Comparison of ENCODE assay signal across 10 mouse cellular contexts in the genomic region with DNA sequence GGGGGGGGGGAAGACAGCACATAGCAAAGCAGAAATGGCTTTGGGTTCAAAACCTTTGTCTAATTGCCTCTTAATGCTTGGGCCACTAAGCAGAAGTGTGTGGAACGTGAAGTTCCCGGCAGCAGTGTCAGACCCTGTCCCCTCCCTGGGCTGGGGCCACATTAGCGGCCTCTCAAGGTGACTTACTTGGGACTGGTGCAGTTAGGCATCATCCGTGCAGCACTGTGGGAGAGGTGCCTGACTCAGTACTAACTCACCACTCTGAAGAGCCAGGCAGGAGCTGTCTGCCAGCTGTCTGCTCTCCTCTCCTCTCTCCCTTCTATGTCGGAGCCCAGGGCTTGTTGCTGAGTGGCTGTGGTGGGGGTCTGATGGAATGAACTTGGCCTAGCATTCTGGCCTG. TPM values are rescaled to one million over a fixed set of nuclear protein-coding genes. Genes with fewer than 3 reads are reported as not detected.
DNase-seq lines count a peak whose midpoint lies in the region; ATAC-seq and TF ChIP-seq lines count a peak whose summit lies in the region.
"Had no signal": no experiment of that assay in that cellular context is flagged by ENCODE, and none has a peak within 500 bp of the region (broad histone marks: within the 10 kb centered on the region; RNA-seq: fewer than 3 reads in every experiment).

No protein-coding gene starts in this region.

- H3K4me2 ChIP-seq in forebrain, embryonic 13.5 days: no peak overlapping the region
- H3K4me2 ChIP-seq in forebrain, embryonic 12.5 days: no peak overlapping the region
- no peak overlapping the region for H3K4me2 ChIP-seq in kidney, embryonic 15.5 days
- H3K4me2 ChIP-seq in heart, embryonic 13.5 days: peak overlapping the region; percentile 30

- no peak for TF ChIP-seq POLR2A in kidney, adult 2 months (IDR thresholded peaks at IDR 0.05; ENCODE audit: low read depth, low read length)

- H3K4me3 ChIP-seq in forebrain, embryonic 13.5 days: no peak overlapping the region
- H3K4me3 ChIP-seq in forebrain, embryonic 12.5 days (replicated peaks): no peak overlapping the region; the same call in 1 of the 2 replicates
- no peak overlapping the region for H3K4me3 ChIP-seq in kidney, adult 2 months (ENCODE audit: insufficient read depth, low read depth, low read length)
- H3K4me3 ChIP-seq in kidney, embryonic 15.5 days (replicated peaks): no peak overlapping the region
- H3K4me3 ChIP-seq in ES-E14 (ENCODE audit: insufficient read depth in 1 of 2, low read depth in 1 of 2, low read length in 2 of 2, poor library complexity in 1 of 2, severe bottlenecking in 1 of 2): no peak overlapping the region
- no peak overlapping the region for H3K4me3 ChIP-seq in heart, embryonic 13.5 days

- TF ChIP-seq CTCF in kidney, adult 2 months (conservative IDR thresholded peaks at IDR 0.05; ENCODE audit: insufficient read depth, insufficient read length, low read depth, low read length): no peak

- H3K27ac ChIP-seq in forebrain, embryonic 13.5 days: no peak overlapping the region; the same call in 1 of the 2 replicates
- H3K27ac ChIP-seq in forebrain, embryonic 12.5 days: no peak overlapping the region
- peak overlapping the region; percentile 54; the same call in 1 of the 2 replicates for H3K27ac ChIP-seq in kidney, adult 2 months (ENCODE audit: insufficient read depth, low read depth, low read length)
- no peak overlapping the region for H3K27ac ChIP-seq in kidney, embryonic 15.5 days
- H3K27ac ChIP-seq in ES-E14 (ENCODE audit: insufficient read depth, low read depth, low read length, poor library complexity, severe bottlenecking): no peak overlapping the region
- H3K27ac ChIP-seq in heart, embryonic 13.5 days (replicated peaks): peak overlapping the region; percentile 78

- peak; percentile 17 for DNase-seq in kidney, adult 2 months
- DNase-seq in ES-E14 (ENCODE audit: low read depth, low spot score): no peak
- DNase-seq in urinary bladder, postnatal 36 days (ENCODE audit: low spot score in 2 of 2): no peak
- no peak for DNase-seq in embryo, embryonic 11 days
- DNase-seq: gastrocnemius, postnatal 14 days; thymus, adult 18-20 months had no signal

- peaks cover 63% of the 10 kb centered on the region for H3K4me1 ChIP-seq in forebrain, embryonic 13.5 days
- H3K4me1 ChIP-seq in forebrain, embryonic 12.5 days: peaks cover 65% of the 10 kb centered on the region
- H3K4me1 ChIP-seq in kidney, adult 2 months (ENCODE audit: control insufficient read depth, insufficient read depth, low read length): peaks cover 40% of the 10 kb centered on the region
- H3K4me1 ChIP-seq in kidney, embryonic 15.5 days: peaks cover 71% of the 10 kb centered on the region
- peaks cover 13 to 26% of the 10 kb centered on the region in 2 experiments for H3K4me1 ChIP-seq in ES-E14 (ENCODE audit: control insufficient read depth in 2 of 2, insufficient read depth in 2 of 2, low read length in 2 of 2, poor library complexity in 1 of 2)
- peaks cover 73% of the 10 kb centered on the region for H3K4me1 ChIP-seq in heart, embryonic 13.5 days

- 81% methylated on average over 5 of the region's 5 CpGs for WGBS in forebrain, embryonic 13.5 days
- WGBS in forebrain, embryonic 12.5 days: 78% methylated on average over 5 of the region's 5 CpGs
- 45% methylated on average over 5 of the region's 5 CpGs for WGBS in kidney, adult 2 months
- 69% methylated on average over 5 of the region's 5 CpGs for WGBS in kidney, embryonic 15.5 days
- 45% methylated on average over 5 of the region's 5 CpGs for WGBS in heart, embryonic 13.5 days

- H3K36me3 ChIP-seq in forebrain, embryonic 13.5 days (ENCODE audit: poor library complexity, severe bottlenecking): no peaks in the 10 kb centered on the region
- H3K36me3 ChIP-seq in forebrain, embryonic 12.5 days (replicated peaks): no peaks in the 10 kb centered on the region; the same call in 1 of the 2 replicates
- no peaks in the 10 kb centered on the region for H3K36me3 ChIP-seq in kidney, adult 2 months (ENCODE audit: control insufficient read depth, insufficient read depth, low read length)
- H3K36me3 ChIP-seq in kidney, embryonic 15.5 days: no peaks in the 10 kb centered on the region
- H3K36me3 ChIP-seq in ES-E14 (ENCODE audit: control insufficient read depth, insufficient read depth, low read length, poor library complexity, severe bottlenecking): peaks cover 8% of the 10 kb centered on the region; the same call in 1 of the 2 replicates
- peaks cover 12% of the 10 kb centered on the region; the same call in 1 of the 2 replicates for H3K36me3 ChIP-seq in heart, embryonic 13.5 days

- 0 out of 2 replicates have a peak overlapping the region, but pooled peaks have one; percentile 21 for H3K9ac ChIP-seq in forebrain, embryonic 13.5 days
- no peak overlapping the region for H3K9ac ChIP-seq in forebrain, embryonic 12.5 days
- H3K9ac ChIP-seq in kidney, embryonic 15.5 days: no peak overlapping the region
- peak overlapping the region; percentile 30 for H3K9ac ChIP-seq in ES-E14 (ENCODE audit: insufficient read depth, low read depth, low read length, poor library complexity, severe bottlenecking)
- H3K9ac ChIP-seq in heart, embryonic 13.5 days: peak overlapping the region; percentile 63

- H3K27me3 ChIP-seq in forebrain, embryonic 13.5 days: no peaks in the 10 kb centered on the region
- no peaks in the 10 kb centered on the region for H3K27me3 ChIP-seq in forebrain, embryonic 12.5 days
- no peaks in the 10 kb centered on the region for H3K27me3 ChIP-seq in kidney, adult 2 months (replicated peaks; ENCODE audit: control insufficient read depth, insufficient read depth, low read length)
- H3K27me3 ChIP-seq in kidney, embryonic 15.5 days: no peaks in the 10 kb centered on the region
- no peaks in the 10 kb centered on the region for H3K27me3 ChIP-seq in heart, embryonic 13.5 days (replicated peaks)

- ATAC-seq in forebrain, embryonic 13.5 days: no peak
- ATAC-seq in forebrain, embryonic 12.5 days (ENCODE audit: low FRiP score): no peak
- ATAC-seq in kidney, embryonic 15.5 days (replicated peaks; ENCODE audit: low FRiP score): no peak
- ATAC-seq in heart, embryonic 13.5 days (ENCODE audit: extremely low read depth, insufficient number of reproducible peaks, low FRiP score, low TSS enrichment): no peak

- no peaks in the 10 kb centered on the region for H3K9me3 ChIP-seq in forebrain, embryonic 13.5 days (replicated peaks)
- H3K9me3 ChIP-seq in forebrain, embryonic 12.5 days: no peaks in the 10 kb centered on the region
- no peaks in the 10 kb centered on the region for H3K9me3 ChIP-seq in kidney, embryonic 15.5 days (replicated peaks)
- no peaks in the 10 kb centered on the region for H3K9me3 ChIP-seq in ES-E14 (ENCODE audit: control insufficient read depth, insufficient read depth, low read depth, low read length)
- H3K9me3 ChIP-seq in heart, embryonic 13.5 days: no peaks in the 10 kb centered on the region

- in situ Hi-C loops in ES-E14 (cut with MboI; ENCODE audit: low sequenced_read_pairs in 2 of 2, unreplicated experiment in 2 of 2): no loop called here

TF ChIP-seq in ES-E14, 5 proteins besides CTCF, POLR2A, EP300 and RAD21:
- TF ChIP-seq CHD2 (IDR thresholded peaks at IDR 0.05; ENCODE audit: low read depth, low read length): no peak
- no peak for TF ChIP-seq MAFK (IDR thresholded peaks at IDR 0.05; ENCODE audit: insufficient read depth, low read depth, low read length)
- TF ChIP-seq HCFC1 (IDR thresholded peaks at IDR 0.05; ENCODE audit: borderline replicate concordance, insufficient read depth, low read length): no peak
- TF ChIP-seq ZC3H11A (IDR thresholded peaks at IDR 0.05; ENCODE audit: borderline replicate concordance, low read depth, low read length): no peak
- TF ChIP-seq ZNF384 (IDR thresholded peaks at IDR 0.05; ENCODE audit: low read depth, low read length): no peak
TF ChIP-seq in ES-E14: peak in this region for 0.

RNA-seq across cellular contexts. Expression of gene Anp32a, which starts 6.1 kb away (rescaled TPM):
- 254 and 256 TPM in 2 replicates for polyA plus RNA-seq in forebrain, embryonic 13.5 days (2015; fragmentation: Nextera tagmentation; extraction: Ambion mirVana)
- polyA plus RNA-seq in forebrain, embryonic 12.5 days (2016; fragmentation: Nextera tagmentation; extraction: Ambion mirVana): 203 and 223 TPM in 2 replicates
- polyA plus RNA-seq in kidney, adult 2 months (2012; rRNA removed): 32.0 and 61.3 TPM in 2 replicates
- polyA plus RNA-seq in kidney, embryonic 15.5 days (2015; fragmentation: Nextera tagmentation; extraction: Ambion mirVana): 217 and 225 TPM in 2 replicates
- 93.5 and 96.0 TPM in 2 replicates for total RNA-seq in ES-E14 (2012; rRNA removed)
- polyA plus RNA-seq in heart, embryonic 13.5 days (2015; fragmentation: Nextera tagmentation; extraction: Ambion mirVana): 150 and 157 TPM in 2 replicates

Comparison
In these comparisons a context has a peak if more than half of its experiments do, and no peak if none do; other contexts are left out.
1. H3K27ac ChIP-seq: peak in kidney, adult 2 months (single experiment) and heart, embryonic 13.5 days (single experiment); none in forebrain, embryonic 13.5 days (single experiment), forebrain, embryonic 12.5 days (single experiment), kidney, embryonic 15.5 days (single experiment) and ES-E14 (single experiment).
2. H3K9ac ChIP-seq: peak in forebrain, embryonic 13.5 days (single experiment), ES-E14 (single experiment) and heart, embryonic 13.5 days (single experiment); none in forebrain, embryonic 12.5 days (single experiment) and kidney, embryonic 15.5 days (single experiment).